Mouse (Mus musculus) adrenal gland (tissue): ENCODE measurements around the gene Itga9.

Experiments used
- intact Hi-C: fragments of 180-260 bp; cut with DNase I; formaldehyde crosslinking; loops from one replicate; pipeline ENCODE4 v1.15.1; 2025

The Itga9 gene

DNA sequence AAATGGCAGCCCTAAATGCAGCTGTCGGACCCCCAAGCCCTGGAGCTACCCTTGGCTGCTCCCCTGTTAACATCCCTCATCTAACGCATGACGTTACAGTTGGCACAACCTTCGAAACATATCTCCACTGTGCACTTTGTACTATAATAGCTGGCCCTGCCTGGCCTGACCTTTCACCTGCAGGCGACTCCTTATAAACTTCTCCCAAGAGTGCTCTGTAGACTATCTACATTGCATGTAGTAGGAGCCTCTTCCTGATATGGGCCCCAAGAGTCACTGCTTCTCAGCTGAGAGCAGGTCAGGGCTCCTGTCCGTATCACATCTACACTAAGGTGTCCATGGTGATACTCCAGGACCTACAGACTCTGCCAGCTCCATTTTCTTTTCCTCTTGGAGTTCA lies 199.2 kb downstream of the Itga9 start:
- intact Hi-C loops, result loop anchor here (5.0 kb wide), 1 partner anchor 62 kb away; no protein-coding TSS in a partner anchor

DNA sequence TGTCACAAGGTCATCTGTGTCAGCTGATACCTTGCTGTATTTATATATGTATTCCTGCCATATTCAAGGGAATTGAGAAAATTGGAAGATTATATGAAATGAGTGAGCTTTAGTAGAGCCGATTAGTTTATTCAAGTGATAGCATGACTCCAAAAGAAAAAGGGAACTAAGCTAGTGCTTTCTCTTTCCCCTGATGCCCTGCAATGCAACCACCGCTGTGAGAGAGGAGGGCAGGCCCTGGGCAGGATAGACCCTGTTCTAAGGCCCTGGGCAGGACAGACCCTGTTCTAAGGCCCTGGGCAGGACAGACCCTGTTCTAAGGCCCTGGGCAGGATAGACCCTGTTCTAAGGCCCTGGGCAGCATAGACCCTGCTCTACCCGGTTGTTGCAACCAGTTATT lies 201.2 kb downstream of the Itga9 start:
- intact Hi-C loops, result loop anchor here (5.0 kb wide), 1 partner anchor 60 kb away; no protein-coding TSS in a partner anchor

DNA sequence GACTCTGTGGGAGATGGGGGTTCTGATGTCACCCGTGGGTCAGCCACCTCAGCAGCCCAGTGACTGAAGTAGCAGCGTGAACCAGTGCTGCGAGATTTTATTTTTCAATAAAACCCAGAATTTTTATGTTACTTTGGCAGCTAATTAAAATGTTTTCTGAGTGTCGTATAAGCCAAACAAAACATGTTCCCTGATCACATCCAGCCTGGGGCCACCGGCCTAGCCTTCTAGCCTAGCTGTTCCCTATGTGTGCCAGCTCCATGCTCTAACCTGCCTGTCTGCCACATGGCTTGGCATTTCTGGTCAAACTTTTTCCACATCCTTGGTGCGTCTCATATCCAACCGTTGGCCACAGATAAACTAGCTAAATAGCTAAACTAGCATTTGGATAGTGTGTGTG lies 205.7 kb downstream of the Itga9 start:
- intact Hi-C loops, result no loop called here

DNA sequence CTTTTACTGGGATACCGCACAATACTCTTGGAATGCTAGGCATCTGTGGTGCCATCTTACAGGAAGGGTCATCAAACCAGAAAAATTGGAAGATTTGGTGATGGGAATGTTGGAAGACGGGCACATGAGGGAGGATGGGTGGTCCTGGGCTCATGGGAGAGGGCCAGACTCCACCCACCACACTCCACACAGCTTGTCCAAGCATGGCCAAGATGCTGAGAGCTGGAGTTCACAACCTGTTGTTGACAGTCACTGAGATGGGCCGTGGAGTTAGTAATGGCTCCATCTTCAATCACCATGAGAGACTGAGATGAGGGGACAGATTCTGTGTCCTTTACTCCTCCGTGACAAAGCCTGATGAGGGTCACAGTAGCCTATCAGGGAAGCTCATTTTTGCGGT lies 207.0 kb downstream of the Itga9 start:
- intact Hi-C loops, result no loop called here

DNA sequence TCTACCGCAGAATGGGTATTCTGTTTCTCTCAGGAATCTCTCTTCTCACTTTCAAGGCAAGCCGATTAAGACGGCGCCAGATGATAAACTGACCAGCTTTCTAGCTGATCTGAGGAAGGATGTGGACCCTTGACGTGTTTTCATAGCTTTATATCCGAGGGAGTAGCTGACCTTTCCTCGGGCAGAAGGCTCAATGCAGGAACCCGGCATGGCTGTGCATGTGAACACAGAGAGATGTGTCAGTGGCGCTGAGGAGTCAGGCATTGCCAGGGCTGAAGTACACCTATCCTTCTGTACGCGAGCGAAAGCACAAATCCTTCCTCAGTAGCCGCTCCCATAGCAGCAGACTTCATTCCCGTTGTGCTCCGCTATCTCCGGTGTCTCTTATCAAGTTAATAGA lies 207.6 kb downstream of the Itga9 start:
- intact Hi-C loops, result no loop called here

DNA sequence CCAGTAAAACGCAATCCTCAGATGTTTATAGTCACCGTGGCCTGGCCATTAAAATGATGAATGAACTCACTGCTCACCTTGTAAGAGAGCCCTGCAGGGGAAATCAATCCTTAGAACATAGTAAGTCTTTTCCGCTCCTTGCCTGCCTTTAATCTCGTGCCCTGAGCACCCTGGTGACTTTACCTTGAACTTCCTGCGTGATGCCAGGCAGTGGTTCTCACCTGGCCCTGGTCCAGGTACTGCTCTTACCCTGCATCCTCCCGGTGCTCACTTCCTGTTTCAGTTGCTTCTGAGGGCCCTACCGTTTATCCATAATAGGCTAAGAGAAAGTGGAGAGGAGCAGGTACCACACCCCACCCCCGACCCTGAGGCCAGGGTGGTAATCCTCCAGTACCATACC lies 208.0 kb downstream of the Itga9 start:
- intact Hi-C loops, result no loop called here

DNA sequence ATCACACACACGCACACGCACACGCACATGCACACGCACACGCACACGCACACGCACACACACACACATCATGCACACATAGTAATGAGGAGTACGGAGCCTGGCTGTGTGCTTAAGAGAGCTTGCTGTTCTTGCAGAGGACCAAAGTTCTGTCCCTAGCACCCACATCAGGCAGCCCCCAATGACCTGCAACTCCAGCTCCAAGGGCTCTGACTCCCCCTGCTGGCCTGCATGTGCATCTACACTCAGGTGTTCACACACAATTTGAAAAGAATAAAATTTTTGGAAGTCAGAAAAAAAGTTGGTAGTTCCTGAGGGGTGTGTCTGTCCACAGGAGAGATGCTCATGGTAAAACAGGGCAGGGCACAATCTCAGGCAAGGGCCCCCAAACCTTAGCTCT lies 209.1 kb downstream of the Itga9 start:
- intact Hi-C loops, result no loop called here

DNA sequence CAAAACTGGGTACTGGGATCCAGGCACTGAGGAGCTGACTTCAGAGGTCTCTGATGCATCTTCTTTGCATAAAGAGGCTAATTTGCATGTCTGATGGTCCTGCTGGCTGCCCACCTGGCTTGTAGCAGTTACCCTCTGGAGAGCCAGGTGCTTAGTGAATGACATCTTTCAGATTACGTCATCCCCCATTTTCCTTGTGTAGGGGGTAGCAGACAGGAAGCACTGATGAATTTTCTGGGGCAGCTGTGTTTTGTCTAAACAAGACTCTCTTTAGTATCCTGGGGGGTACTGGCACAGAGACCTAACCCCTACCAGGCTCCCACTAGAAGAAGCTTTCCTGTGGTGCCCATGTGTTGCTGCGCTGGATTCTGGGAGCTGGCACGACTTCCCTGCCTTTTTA lies 212.0 kb downstream of the Itga9 start:
- intact Hi-C loops, result no loop called here

DNA sequence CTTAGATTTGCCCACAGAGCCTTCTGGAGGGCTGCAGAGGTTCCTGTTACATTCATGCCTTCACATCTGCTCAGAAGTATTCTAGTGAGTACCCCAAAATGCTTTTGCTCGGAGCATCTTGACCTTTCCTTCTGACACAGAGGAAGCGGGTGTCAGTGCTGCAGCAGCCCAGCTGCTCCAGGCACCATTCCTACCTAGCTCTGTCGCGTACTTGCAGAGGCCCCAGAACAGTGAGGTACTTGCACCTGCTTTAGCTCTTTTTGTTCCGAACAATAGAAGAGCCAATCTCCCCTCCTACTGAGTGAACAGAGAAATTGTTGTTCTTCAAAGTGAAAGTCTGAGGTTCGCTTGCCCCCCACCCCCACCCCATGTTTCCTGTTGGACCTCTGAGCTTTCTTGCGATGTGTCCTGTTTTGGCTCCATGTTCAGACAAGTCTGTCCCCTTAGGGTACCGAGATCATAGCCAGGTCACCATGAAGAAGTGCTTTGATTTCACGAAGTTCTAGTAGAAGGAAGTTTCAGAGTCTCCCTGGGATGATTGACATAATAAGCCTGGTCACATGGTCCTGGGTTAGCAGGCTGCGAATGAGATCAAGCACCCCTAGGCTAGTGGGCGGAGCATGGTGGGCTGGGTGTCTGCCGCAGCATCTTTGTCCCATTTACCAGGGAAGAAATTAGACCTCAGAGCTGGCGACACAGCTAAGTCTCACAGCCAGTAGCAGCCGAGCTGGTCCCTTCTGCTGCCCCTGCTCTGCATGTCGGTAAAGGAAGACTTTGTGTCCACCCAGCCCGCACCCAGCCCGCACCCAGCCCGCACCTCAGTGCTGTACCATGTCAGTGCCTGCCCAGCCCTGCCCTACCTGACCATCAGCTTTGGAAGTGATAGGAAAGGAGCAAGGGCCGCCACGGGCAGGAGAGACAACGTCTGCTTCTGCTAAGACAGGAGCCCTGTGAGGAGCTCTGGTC lies 215.0 kb downstream of the Itga9 start:
- intact Hi-C loops, result no loop called here

DNA sequence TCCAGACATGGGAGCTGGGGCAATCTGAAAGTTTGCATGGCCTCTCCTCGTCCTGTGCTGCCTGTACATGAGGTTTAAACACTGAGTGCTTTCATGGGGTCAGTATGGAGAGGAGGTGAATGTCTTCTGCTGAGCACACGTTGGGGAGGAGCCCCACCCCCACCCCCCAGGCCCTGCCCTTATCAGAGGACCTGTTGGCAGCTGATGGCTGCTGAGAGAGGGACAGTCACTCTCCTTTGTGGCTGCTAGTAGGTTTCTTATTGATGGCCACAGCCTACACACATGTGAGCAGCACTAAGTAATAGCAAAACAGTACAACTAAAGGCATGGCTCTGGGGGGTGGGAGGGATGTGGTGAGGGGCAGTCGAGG lies 215.7 kb downstream of the Itga9 start:
- intact Hi-C loops, result no loop called here

DNA sequence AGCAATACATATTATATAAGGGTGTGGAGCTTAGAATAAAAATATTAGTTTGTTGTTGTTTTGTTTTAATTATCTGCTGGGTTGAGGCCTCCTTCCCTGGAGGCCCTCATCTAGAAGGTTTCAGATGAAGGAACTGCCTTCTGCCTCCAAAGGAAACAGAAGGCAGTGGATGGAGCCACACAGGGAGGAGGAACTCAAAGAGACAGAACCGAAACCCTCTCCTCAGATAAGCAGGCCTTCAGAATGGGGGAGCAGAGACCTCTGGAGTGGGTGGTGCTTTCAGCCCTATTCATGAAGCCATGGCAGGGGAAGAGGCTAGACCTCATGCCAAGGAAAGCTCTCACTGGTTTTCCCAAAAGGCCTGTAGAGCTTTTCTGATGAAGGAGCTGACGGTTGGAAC lies 216.1 kb downstream of the Itga9 start:
- intact Hi-C loops, result no loop called here

DNA sequence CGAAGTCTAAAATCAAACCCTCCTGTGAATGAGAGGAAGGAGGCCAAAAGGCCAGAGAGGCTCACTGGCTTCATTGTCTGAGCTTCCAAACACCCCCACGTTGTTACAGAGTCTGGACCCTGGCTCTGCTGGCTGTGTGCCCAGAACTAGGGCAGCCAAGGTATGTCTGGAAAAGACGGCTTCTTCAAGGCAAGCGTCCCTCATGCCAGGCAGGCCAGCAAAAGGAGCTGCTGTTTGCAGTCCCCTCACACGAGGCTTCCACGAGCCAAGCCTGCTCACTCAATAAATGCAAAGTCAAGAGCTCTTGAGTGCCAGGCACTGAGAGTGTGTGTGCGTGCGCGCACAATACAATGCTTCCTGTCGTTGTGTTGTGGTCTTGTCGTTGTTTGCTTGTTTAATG lies 224.6 kb downstream of the Itga9 start:
- intact Hi-C loops, result no loop called here

DNA sequence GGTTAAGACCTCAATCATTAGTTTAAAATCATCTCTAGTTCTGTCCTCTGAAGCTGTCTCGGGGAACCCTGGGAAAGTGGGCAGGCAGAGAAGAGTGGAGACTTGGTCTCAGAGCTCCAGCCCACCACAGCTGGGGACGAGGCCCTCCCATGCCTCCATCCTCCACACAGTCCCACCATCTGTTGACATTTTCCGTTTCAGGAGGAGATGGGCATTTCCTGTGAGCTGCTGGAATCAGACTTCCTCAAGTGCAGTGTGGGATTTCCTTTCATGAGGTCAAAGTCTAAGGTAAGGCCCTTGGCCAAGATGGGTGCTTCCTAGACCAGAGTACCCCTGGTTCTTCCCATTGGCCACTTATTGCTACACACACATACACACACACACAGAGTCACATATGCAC lies 226.0 kb downstream of the Itga9 start:
- intact Hi-C loops, result no loop called here

DNA sequence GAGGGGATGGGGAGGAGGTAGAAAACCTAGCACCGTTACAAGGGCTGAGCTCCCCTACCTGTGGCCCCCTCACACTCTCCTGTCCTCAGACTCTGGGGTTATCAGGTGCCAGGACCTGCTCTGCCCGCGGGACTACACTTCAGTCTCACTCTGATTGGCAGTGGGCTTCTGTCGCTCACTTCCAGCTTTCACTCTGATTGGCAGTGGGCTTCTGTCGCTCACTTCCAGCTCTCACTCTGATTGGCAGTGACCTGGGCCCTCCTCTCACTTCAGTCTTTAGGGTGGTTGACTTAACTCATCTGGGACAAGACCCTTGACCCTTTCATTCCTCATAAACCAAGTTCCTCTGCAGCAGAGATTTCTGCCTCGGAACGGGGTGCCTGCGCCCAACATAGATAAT lies 226.9 kb downstream of the Itga9 start:
- intact Hi-C loops, result no loop called here

DNA sequence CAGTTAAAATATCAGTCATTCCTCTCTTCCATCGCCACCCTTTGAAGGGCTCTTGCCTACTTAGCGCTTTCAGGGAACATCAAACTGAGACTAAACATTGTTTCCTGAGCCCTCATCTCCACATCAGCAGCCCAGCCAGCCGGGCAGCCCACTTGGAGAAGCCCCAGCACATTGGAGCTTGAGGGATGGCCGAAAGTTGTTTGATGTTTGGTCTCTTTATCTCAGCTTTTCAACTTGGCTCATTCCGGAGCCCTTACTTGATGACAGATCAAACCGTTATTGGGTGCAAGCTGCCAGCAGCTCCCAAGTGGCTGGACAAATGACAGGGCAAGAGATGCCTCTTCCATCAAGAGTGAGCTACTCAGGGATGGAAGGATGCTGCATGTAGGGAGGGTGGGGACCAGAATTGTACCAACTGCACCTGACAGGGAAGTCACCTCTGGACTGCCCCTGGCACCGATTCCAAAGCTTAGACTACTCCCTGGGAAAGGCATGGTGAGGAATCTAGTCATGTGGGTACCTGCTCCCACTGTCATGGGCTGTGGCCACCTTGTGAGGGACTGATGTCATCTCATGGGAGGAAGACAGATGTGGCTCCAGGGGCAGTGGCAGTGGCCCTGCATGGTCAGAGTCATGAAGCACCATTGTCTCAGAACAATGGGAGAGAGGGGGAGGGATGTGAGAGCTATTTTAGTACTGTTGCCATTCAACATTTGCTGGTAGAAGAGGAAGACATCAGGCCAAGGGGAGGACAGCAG lies 232.6 kb downstream of the Itga9 start:
- intact Hi-C loops, result no loop called here

DNA sequence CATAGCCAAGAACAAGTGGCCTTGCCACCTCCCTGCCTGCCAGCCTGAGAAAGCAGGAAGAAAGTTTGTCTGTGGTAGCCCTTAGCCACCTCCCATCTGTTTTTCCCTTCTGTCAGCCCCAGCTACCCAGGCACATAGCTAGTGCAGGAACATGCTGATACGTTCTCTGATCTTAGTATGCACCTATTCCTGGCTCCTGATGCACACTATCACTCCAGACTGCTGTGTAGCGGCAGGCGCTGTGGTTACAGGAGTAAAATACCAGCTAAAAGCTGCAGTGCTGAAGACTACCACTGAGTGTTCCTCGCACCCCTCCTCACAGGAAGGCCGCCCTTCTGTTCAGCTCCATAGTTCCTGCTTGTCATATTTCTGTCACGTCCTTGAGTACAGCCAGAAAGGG lies 234.8 kb downstream of the Itga9 start:
- intact Hi-C loops, result no loop called here

DNA sequence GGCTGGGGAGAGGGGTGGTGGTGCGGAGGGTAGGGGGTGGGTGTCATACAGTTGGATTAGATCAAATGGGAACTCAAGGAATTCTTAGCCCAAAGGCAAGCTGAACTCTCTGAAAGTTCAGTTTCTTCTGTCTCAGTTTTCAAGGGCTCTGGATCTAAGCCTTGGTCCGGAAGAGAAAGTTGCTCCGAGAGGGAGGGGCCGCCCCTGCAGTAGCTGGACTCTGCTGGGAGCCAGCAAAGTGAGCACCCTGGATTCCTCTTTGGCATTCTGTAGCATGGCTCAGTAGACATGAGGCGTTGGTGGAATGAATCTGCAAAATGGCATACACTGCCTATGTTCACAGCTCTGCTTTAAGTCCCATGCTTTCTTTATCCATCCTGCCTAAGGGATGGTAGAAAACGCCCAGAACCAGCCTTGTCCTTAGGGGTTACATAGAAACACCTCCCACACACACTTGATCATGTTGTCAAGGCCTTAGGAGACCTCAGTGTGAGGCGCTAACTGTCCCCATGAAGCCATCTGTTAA lies 235.5 kb downstream of the Itga9 start:
- intact Hi-C loops, result no loop called here

DNA sequence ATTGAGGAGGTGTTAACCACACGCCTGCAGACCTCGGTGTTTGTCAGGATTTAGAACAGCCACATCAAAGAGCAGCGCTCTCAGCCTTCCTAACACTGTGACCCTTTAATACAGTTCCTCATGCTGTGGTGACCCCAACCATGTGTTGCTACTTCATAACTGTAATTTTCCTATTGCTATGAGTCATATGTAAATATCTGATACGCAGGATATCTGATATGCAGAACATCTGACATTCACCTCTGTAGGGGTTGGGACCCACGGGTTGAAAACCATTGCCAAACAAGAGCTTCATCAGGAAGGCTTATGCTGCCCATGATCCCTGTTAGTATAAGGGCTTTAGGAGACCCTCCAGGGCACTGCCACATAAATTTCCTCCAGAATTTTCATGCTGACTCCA lies 237.2 kb downstream of the Itga9 start:
- intact Hi-C loops, result no loop called here

DNA sequence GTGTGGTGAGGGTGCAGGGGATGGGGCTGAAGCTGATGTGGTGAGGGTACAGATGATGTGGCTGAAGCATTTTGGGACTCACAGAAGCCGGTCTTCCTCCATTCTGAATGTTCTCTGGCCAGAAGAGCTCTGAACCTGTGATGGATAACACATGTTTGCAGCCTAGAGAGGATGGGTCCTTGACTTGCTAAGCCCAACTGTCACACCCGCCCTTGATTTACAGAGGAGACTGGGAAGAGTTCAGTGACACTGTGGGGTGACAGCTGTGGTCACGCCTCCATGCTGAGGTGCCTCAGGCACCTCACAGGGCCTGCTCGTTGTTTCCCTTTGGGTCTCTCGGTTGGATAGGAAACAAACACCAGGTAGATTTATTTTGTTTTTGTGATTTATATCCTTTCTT lies 238.5 kb downstream of the Itga9 start:
- intact Hi-C loops, result no loop called here

DNA sequence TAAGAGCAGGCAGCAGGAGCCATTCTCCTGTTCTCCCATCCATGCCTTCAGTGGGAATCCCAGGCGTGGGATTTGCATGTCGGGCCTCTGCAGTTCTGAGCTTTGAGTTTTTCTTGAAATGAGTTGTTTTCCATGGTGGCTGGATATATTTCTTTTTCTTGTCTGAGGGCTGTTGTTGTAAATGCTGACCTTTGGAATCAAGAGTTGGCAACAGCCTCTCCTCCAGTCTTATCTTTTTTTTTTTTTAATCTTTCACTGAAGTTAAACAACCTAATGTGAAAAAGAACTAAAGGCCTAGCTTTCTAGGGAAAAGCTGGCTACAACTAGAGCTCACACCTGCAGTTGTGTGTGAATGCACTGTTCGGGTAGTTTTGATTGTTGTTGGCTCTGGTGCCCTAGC lies 240.3 kb downstream of the Itga9 start:
- intact Hi-C loops, result no loop called here

DNA sequence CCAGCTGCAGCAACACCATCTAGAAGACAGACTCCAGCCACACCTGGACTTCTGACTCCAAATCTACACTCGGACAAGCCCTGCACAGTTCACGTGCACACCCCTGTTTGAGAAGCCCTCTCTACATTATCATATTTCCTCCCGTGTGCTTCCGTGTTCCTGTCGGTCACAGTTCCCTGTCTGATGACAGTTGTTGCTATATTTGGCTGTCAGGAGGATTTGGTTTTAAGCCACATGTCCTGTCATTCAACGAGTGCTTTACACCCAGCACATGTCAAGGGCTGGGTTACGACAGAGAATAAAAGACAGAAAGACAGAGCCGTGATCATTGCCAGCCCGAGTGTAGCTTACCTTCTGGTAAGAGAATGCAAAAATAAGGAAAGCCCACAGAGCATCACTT lies 250.2 kb downstream of the Itga9 start:
- intact Hi-C loops, result no loop called here

DNA sequence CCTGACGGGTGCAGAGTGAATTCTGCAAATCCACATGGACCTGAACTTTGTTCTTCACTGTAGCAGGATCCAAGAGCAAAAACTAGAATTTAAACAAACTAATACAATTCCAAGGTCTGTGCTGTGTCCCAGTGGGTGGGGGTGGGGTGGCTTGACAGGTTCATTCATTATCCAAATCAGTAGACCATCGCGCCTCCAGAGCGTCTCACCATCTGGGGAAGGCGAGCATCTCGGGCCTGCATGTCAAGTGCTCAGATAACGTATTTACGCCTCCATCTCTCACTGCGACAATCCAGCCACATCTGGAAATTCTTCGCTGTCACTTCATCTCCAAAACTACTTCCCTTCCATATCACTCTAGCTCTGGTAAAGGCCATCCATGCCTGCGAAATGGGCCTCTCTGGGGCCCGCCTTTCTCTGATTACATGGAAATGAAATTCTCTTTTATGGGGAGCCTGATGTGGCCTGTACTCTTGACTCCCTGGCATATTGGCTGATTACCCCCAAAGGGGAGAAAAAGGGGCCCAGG lies 254.2 kb downstream of the Itga9 start:
- intact Hi-C loops, result no loop called here
